Mouse (Mus musculus) thymus, adult 2 months (tissue): ENCODE data around the gene Aldob. TPM values are rescaled to one million over a fixed set of nuclear protein-coding genes. Genes with fewer than 3 reads are reported as not detected.

Source experiments
- DNase-seq: peaks from one replicate; pipeline ENCODE4 v3.0.0; 2021
- H3K27ac ChIP-seq: fragments of 200-500 bp; 2 replicates; pipeline ENCODE4 v1.5.1; 2012; ENCODE audit warnings: low read length, control low read depth; ENCODE audit not compliant: control insufficient read depth, insufficient read depth
- H3K27me3 ChIP-seq: fragments of 200-500 bp; 2 replicates; pipeline ENCODE4 v1.6.1; 2012; ENCODE audit warnings: mild to moderate bottlenecking, low read length, moderate library complexity, mixed read lengths; ENCODE audit not compliant: control insufficient read depth, insufficient read depth
- H3K36me3 ChIP-seq: fragments of 200-500 bp; 2 replicates; pipeline ENCODE4 v1.6.1; 2012; ENCODE audit warnings: mild to moderate bottlenecking, low read length, moderate library complexity; ENCODE audit not compliant: control insufficient read depth, insufficient read depth
- H3K4me1 ChIP-seq: fragments of 200-500 bp; replicated peaks from 2 replicates; pipeline ENCODE4 v1.6.1; 2012; ENCODE audit warnings: low read length; ENCODE audit not compliant: control insufficient read depth, insufficient read depth
- H3K4me3 ChIP-seq: fragments of 200-500 bp; 2 replicates; pipeline ENCODE4 v1.5.1; 2012; ENCODE audit warnings: mild to moderate bottlenecking, low read length, control low read depth, moderate library complexity; ENCODE audit not compliant: control insufficient read depth, insufficient read depth
- CTCF ChIP-seq: fragments of 200-500 bp; IDR thresholded peaks from 2 replicates; pipeline ENCODE4 v1.5.1; 2012; ENCODE audit warnings: mild to moderate bottlenecking, control low read depth, low read length, moderate library complexity, borderline replicate concordance; ENCODE audit not compliant: control insufficient read depth, poor library complexity, insufficient read depth; ENCODE audit errors: extremely low read depth
- POLR2A ChIP-seq: fragments of 200-500 bp; IDR thresholded peaks from 2 replicates; pipeline ENCODE4 v1.6.1; 2012; ENCODE audit warnings: mild to moderate bottlenecking, low read length, control low read depth, moderate library complexity; ENCODE audit not compliant: control insufficient read depth, poor library complexity, insufficient read depth; ENCODE audit errors: extremely low read depth
- WGBS: fragments of 180-500 bp; shearing (Covaris S2); methylation state at CpG from one replicate; pipeline ENCODE4 v1.1.7; 2018; 5-methylcytosine and 5-hydroxymethylcytosine counted together
- polyA plus RNA-seq: library from polyadenylated mRNA; depleted of rRNA; stranded (reverse); fragments of >200 nt; gene quantifications from 2 replicates; pipeline ENCODE4 v1.2.3, GENCODE M21; 2012

Gene Aldob
- polyA plus RNA-seq, 1 experiment = 4.2 TPM

DNA sequence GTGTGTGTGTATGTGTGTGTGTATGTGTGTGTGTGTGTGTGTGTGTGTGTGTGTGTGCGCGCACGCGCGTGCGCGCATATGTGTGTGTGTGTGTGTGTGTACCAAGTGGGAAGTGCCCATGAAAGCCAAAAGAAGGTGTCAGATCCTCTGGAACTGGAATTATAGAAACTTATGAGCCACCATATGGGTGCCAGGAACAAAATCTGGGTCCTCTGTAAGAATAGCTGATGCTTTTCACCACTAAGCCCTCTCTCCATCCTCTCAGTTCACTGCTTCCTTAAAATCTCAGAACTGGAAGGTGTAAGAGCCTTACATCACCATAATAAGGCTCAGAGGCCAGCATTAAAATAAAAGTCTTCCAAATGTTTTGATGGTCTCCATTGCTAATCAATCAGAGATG lies 8.0 kb upstream of the Aldob start:
- no peak overlapping the region for H3K27ac ChIP-seq
- H3K27me3 ChIP-seq = no peaks in the 10 kb centered on the region
- WGBS = 100% methylated on average over 7 of the region's 7 CpGs

DNA sequence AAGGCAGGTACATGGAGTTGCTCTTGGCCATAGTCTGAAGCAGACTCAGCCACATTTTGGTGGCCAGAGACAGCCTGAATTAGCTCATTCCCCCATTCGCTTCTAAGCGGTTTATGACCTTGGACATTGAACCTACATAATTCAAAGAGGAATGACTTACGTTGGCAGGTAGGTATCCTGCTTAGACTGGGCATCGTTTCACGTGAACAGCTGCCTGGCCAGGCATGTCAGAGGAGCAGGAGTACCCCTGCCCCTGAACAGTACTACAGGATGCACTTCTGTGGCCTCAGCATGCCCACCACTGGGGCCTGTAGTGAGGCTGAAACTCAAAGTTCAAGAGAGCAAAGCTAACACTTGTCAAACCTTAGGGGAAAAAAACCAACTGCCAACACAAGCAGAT lies 4.0 kb upstream of the Aldob start:
- no peak for DNase-seq
- Histone ChIP-seq H3K4me1 (no peaks in the 10 kb centered on the region), H3K27me3 (no peaks in the 10 kb centered on the region), H3K36me3 (no peaks in the 10 kb centered on the region), H3K27ac (no peak overlapping the region), H3K4me3 (no peak overlapping the region)
- TF ChIP-seq POLR2A (no peak), CTCF (no peak)
- WGBS = 89% methylated on average over 5 of the region's 5 CpGs

More for the DNA sequence above, 8.0 kb upstream of the Aldob start:
- no peak overlapping the region for H3K4me3 ChIP-seq
- no peaks in the 10 kb centered on the region for H3K36me3 ChIP-seq
- TF ChIP-seq CTCF (no peak), POLR2A (no peak)
- no peak for DNase-seq
- H3K4me1 ChIP-seq = no peaks in the 10 kb centered on the region

DNA sequence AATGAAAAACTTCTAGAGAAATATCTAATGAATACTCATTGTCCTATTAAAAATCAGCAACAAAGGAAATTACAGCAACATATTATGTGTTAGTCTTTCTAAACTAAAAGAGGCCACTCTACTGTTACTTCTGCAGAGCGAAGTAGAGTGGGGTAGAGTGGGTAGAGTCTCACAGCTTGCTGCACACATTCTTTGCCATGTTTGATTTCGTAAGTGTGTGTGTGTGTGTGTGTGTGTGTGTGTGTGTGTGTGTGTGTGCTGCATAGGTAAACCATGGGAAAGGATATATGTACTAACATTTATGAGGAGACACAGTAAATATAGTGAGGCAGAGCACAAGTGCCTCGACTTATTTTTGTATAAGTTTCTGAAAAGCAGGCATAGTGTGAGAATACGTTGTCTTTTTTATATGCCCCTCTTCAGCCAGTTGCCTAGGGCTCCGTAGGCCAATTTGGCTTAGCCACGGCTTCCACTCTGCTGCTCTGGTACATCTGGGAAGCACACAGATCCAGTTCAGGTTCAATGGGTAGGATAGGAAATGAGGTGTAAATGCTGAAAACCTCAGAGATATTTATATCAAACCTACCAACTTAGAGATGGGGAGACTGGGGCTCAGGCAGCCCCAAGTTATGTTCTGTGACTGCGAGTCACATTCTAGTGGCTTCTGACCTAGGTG lies 1.7 kb downstream of the Aldob start:
- H3K4me3 ChIP-seq = no peak overlapping the region

DNA sequence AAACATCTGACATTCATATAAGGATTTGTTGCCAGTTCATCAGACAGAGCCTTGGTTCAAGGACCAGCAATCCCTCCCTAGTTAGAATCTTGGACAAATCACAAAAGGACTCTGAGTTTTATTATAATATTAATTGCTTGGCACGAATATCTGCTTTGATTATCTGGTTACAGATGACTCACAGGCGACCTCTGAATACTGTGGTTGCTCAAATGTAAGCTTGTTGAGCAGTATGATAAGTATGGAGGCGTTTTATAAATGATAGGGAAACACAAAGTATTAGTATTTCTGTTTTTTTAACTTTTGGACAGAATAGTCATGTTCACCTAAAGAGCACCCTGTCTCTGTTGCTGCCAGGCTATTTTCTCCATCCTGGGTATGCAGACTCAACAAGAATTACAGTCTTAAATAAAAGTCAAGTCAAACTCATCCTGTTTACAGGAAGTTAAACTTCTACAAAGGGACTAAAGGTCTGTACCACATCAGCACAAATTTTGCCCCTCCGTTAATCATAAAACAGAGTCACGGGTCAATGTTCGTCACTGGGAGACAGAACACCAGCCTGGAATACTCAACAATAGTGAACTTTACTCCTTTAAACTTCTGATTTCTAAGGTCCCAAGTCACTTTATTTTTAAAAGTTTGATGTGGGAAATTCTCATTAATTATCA lies 2.3 kb downstream of the Aldob start:
- TF ChIP-seq POLR2A = no peak
- TF ChIP-seq CTCF = no peak
- no peak for DNase-seq
- Histone ChIP-seq H3K27ac (no peak overlapping the region), H3K4me3 (no peak overlapping the region), H3K36me3 (no peaks in the 10 kb centered on the region), H3K27me3 (no peaks in the 10 kb centered on the region), H3K4me1 (no peaks in the 10 kb centered on the region)
- WGBS = 85% methylated on average over 6 of the region's 6 CpGs

More for the DNA sequence above, 1.7 kb downstream of the Aldob start:
- H3K36me3 ChIP-seq = no peaks in the 10 kb centered on the region
- H3K27me3 ChIP-seq = no peaks in the 10 kb centered on the region
- H3K27ac ChIP-seq = no peak overlapping the region
- H3K4me1 ChIP-seq = no peaks in the 10 kb centered on the region
- WGBS = 94% methylated on average over 7 of the region's 7 CpGs
- no peak for TF ChIP-seq POLR2A
- TF ChIP-seq CTCF = no peak
- DNase-seq = no peak

DNA sequence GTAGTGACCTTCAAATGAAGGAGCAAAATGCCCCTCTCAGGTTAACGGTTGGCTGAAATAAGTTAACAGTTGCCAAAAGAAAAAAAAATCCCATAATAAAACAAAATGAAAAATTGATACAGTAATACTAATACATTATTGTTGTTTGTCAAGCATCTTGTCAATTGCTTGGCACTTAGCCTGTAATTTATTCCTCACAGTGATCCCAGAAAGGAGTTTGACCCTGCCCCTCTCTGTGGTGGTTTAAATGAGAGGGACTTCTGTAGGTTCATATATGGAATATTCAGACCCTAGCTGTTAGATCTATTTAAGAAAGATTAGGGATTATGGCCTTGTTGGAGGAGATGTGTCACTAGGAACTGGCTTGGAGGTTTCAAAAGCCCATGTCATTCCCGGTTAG lies 3.3 kb downstream of the Aldob start:
- no peak overlapping the region for H3K27ac ChIP-seq
- H3K4me3 ChIP-seq = no peak overlapping the region
- no peaks in the 10 kb centered on the region for H3K36me3 ChIP-seq
- no peaks in the 10 kb centered on the region for H3K27me3 ChIP-seq
- H3K4me1 ChIP-seq = no peaks in the 10 kb centered on the region
- 86% methylated on average over 2 of the region's 2 CpGs for WGBS
- TF ChIP-seq POLR2A (no peak), CTCF (no peak)
- DNase-seq = no peak

DNA sequence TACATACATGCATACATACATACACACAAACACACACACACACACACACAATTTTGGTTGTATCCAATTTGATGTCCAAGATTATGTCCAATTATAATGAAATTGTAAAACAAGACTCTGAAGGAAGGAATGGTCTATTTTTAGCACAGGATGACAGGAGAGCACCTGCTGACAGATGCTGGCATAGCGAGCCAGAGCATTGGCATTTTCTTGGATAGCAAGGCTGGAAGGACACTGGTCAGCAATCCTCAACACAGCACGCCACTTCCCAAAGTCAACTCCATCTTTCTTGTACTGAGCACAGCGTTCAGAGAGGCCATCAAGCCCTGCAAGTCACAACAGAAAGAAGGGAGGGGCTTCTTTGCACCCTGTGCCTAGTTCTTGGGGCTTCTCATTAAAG lies 8.4 kb downstream of the Aldob start:
- Histone ChIP-seq H3K36me3 (no peaks in the 10 kb centered on the region), H3K27ac (no peak overlapping the region), H3K4me1 (no peaks in the 10 kb centered on the region), H3K27me3 (no peaks in the 10 kb centered on the region), H3K4me3 (no peak overlapping the region)
- TF ChIP-seq POLR2A (no peak), CTCF (no peak)
- DNase-seq = no peak
- WGBS = 76% methylated on average over 3 of the region's 3 CpGs

DNA sequence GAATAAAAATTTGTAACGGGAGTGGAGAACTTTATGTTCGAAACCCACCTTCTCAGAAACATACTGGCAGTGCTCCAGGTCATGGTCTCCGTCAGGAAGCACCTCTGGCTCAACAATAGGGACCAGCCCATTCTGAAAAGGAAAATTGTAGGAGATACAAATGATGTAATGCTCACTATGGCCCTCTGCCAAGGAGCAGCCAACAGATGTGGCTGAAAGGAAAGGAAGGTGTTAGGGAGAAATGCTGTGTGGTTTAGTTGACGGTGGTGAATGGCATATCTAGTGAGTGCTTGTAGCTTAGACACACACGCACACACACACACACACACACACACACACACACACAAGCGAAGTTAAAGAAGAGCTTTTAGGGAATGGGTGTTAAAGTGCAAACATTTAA lies 9.7 kb downstream of the Aldob start:
- Histone ChIP-seq H3K4me1 (no peaks in the 10 kb centered on the region), H3K36me3 (no peaks in the 10 kb centered on the region), H3K27me3 (no peaks in the 10 kb centered on the region), H3K4me3 (no peak overlapping the region), H3K27ac (no peak overlapping the region)
- WGBS = 64% methylated on average over 6 of the region's 6 CpGs
- no peak for DNase-seq
- no peak for TF ChIP-seq POLR2A
- TF ChIP-seq CTCF = no peak

DNA sequence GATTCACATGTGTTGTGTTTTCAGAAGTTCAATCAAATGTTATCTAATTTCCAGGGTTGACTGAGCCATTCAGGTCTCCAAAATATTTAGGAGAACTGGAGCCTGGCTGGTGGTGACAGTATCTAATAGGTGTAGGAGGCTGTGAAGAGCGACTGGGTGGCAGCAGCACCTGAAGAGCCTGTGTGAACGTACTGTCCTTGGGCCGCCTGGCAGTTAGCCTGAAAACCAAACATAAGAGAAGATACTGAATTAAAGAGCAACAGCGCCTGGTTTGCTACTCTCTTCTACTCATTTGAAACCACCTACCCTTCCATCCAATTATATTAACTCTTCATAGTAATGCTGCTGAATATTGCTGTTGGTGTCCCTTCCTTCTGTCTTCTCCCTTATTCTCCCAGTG lies 12.7 kb downstream of the Aldob start:
- DNase-seq = no peak
- WGBS = 97% methylated on average over 4 of the region's 4 CpGs
- no peak for TF ChIP-seq POLR2A
- TF ChIP-seq CTCF = no peak
- H3K4me1 ChIP-seq = no peaks in the 10 kb centered on the region
- no peaks in the 10 kb centered on the region for H3K27me3 ChIP-seq
- no peak overlapping the region for H3K4me3 ChIP-seq
- H3K27ac ChIP-seq = no peak overlapping the region
- no peaks in the 10 kb centered on the region for H3K36me3 ChIP-seq
